Mouse (Mus musculus): Measurements from ENCODE around the gene Pou2f1.

- TF ChIP-seq POLR2A (IDR thresholded peaks at IDR 0.05; ENCODE audit: extremely low read depth, insufficient read depth, low read length), result no peak
- no peak for TF ChIP-seq CTCF (IDR thresholded peaks at IDR 0.05; ENCODE audit: extremely low read depth, insufficient read depth, low read length)
These were observed 54.2 kb downstream of the Pou2f1 start for GRCm38 (mm10) chr1:165948214-165948813.
